Mouse (Mus musculus) layer of hippocampus, postnatal 14 days (tissue): ENCODE results near the gene Sfxn3. TPM values are rescaled to one million over a fixed set of nuclear protein-coding genes. Genes with fewer than 3 reads are reported as not detected.
A peak's percentile ranks its signal among the peaks of the same experiment; 100 is the strongest.

Experiments used
- DNase-seq, 2 experiments: peaks; one replicate each; pipeline ENCODE4 v3.0.0; 2021 to 2022; ENCODE audit warnings: low spot score in 2 of 2, mixed read lengths in 1 of 2
- total RNA-seq, 2 experiments: library from RNA; stranded (reverse); gene quantifications; 2 replicates each; pipeline ENCODE4 v1.2.3; 2021

Gene Sfxn3
- total RNA-seq, 2 experiments from 2014 or later, result 113 to 117 TPM

DNA sequence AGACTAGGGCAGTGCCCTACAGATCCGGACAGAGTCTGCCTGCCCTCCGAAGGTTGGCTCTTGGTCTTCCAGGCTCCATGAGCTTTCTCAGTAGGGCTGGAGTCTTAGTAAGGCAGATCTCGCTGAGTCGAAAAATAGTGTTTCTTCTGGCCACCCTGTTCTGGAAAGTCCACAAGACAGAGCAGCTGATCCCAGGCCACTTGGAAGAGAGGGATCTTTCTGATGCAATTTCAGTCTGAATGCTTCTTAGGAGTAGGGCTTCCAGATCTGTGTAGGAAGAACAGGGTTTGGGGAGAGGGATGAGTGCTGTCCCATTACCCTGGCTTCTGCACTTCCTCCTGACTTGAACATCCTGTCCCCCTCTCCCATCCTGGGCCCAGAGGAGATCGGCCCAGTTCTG, 1.7 kb upstream of the Sfxn3 start, which contains the start of gene Pdzd7:
Gene Pdzd7, minus strand, starts transcription at position 67 of the 400 bp plus-strand sequence.
- DNase-seq, result no peak

- DNase-seq, result peak; percentile 67 to 80
Observed at GRCm38 (mm10) chr19:45046523-45047321, 581 bp upstream of the Sfxn3 start.

DNA sequence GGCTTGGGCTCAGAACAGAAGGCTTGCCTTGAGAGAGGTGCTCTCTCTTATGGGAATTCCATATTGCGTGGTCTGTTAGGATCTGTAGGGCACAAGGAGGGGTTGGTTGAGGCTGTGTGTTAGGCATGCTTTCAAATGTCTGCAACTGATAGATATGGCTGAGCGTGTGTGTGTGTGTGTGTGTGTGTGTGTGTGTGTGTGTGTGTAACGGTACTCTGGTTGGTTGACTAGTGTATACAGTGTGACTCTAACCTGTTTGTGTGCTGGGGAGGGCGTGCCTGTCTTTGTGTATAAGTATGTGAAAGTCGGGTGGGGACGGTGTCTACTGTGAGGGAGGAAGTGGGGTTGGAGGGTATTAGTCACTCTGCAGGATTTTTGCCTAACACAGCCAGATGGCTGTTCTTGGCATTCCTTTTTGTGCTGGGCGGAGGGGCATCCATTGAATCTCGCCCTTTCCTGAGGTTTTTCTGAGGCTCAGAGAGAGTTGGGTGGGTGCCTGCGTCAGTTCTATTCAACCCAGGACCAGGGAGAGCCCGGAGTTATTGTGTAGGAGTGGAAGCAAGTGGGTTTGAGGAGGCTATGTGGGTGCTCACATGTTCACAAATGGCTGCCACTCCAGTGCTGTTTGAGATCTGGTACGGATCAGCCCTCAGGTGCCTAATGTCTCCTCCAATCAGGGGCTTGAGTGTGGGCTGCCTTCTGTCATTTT, 786 bp downstream of the Sfxn3 start:
- peak; percentile 71 to 85 for DNase-seq

DNA sequence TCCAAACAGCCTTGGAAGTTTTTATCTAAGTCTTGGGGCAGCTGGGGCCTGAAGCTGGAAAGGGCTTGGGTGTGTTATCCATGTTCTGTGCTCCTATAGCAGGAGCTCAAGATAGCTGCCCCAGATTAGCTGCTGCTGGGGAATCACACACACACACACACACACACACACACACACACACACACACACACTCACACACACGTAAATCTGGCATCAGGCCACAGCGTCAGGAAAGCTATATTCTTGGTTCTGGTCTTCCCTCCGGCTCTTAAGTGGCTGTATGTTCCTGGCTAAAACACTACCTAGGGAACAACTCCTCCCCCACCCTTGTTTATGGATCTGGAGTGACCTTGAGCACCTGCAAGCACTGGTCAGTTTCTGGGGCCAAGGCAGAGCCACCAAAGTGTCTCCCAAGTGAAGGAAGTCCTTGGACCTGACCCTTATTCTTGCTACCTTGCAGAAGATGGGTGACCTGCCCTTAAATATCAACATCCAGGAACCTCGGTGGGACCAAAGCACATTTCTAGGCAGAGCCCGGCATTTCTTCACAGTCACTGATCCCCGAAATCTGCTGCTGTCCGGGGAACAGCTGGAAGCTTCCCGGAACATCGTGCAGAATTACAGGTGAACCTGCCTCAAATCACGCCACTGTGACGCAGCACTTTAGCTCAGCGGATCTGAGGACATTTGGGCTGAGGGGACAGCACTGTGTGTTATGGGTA, 1.5 kb downstream of the Sfxn3 start:
- no peak for DNase-seq

DNA sequence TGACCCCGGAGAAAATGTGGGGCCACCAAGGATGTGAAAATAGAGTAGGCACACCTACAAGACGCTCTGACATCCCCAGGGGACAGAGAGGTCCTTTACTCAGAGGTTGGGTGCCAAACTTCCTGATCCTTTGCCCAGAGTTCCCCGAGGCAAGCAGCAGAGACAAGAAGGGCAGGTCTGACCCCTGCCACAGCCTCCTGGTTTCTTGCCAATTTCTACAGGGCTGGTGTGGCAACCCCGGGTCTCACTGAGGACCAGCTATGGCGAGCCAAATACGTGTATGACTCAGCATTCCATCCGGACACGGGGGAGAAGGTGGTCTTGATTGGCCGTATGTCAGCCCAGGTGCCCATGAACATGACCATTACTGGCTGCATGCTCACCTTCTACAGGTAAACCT, 2.2 kb downstream of the Sfxn3 start:
- DNase-seq, result no peak

GRCm38 (mm10) chr19:45053451-45053850, 6.1 kb downstream of the Sfxn3 start:
- DNase-seq, result no peak

DNA sequence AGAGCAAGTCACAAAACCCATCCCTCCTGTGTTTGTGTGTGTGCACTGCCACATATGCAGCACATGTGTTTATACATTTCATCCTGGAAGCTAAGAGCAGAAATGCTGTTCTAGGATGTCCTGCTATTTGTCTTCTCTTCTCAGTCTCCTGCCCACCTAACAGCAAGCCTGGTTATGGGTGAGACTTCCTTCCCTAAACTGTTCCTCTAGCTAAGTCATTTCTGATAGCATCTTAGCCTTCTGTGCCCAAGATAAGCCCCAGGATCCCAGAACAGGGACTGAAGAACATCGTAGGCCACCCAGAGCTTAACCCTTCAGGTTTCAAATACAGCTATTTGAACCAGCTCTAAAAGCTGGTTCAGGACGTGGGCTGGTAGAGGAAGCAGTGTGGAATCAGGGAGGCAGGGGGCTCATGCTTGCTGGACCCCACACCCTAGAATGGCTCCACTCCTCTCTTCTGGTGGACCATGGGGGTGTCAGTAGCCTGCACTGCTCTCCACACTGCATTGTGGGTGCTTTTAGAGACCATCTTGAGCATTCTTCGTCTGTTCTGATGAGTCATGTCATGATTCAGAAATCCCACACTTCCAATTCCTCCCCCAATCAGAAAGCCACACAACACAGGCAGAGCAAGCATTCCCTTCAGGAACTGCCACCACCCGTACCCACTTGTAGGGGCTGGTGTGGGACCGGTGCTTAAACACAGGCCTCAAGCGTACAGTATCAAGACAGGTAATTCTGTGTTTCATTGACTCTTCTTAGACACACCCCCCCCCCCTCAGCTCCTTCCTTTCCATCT, 7.8 kb downstream of the Sfxn3 start:
- DNase-seq, result no peak

- peak in 1 of 2 experiments; percentile 73 for DNase-seq
Observed at GRCm38 (mm10) chr19:45056364-45056763, 9.1 kb downstream of the Sfxn3 start.

- no peak for DNase-seq
Observed at GRCm38 (mm10) chr19:45056908-45057698, 9.8 kb downstream of the Sfxn3 start.

GRCm38 (mm10) chr19:45057724-45058112, 10.4 kb downstream of the Sfxn3 start:
- no peak for DNase-seq

GRCm38 (mm10) chr19:45058113-45058839, 11.0 kb downstream of the Sfxn3 start:
- DNase-seq, result peak; percentile 94 to 95

GRCm38 (mm10) chr19:45058841-45059240, 11.5 kb downstream of the Sfxn3 start:
- DNase-seq, result no peak

GRCm38 (mm10) chr19:45063565-45064292, 16.4 kb downstream of the Sfxn3 start:
- no peak for DNase-seq

GRCm38 (mm10) chr19:45065226-45065625, 17.9 kb downstream of the Sfxn3 start:
- DNase-seq, result no peak

GRCm38 (mm10) chr19:45067170-45067569, 19.9 kb downstream of the Sfxn3 start:
- DNase-seq, result no peak

- no peak for DNase-seq
Observed at GRCm38 (mm10) chr19:45067758-45068510, 20.6 kb downstream of the Sfxn3 start.

GRCm38 (mm10) chr19:45073871-45074542, 26.7 kb downstream of the Sfxn3 start:
- peak; percentile 64 to 82 for DNase-seq
